Mouse (Mus musculus) C2C12 (cell line): ENCODE measurements around the gene Emsy. TPM values are rescaled to one million over a fixed set of nuclear protein-coding genes. Genes with fewer than 3 reads are reported as not detected.

Experiments used
- H3K27me3 ChIP-seq: one replicate; pipeline ENCODE4 v1.6.1; 2011; ENCODE audit not compliant: control insufficient read depth, insufficient read depth, insufficient read length
- H3K36me3 ChIP-seq: one replicate; pipeline ENCODE4 v1.6.1; 2011; ENCODE audit not compliant: control insufficient read depth, insufficient read depth
- H3K4me3 ChIP-seq: one replicate; pipeline ENCODE4 v1.5.1; 2011; ENCODE audit warnings: mild to moderate bottlenecking, control low read depth; ENCODE audit not compliant: poor library complexity, insufficient read depth, severe bottlenecking
- H3K79me2 ChIP-seq: one replicate; pipeline ENCODE4 v1.6.1; 2011; ENCODE audit not compliant: control insufficient read depth, insufficient read depth
- H3K79me3 ChIP-seq: one replicate; pipeline ENCODE4 v1.6.1; 2011; ENCODE audit warnings: low read depth, control low read depth
- H3ac ChIP-seq: one replicate; pipeline ENCODE3; 2011; ENCODE audit warnings: low read depth; ENCODE audit not compliant: control insufficient read depth, insufficient read length
- CEBPB ChIP-seq: IDR thresholded peaks from one replicate; pipeline ENCODE4 v1.6.1; 2011; ENCODE audit warnings: low read depth, mild to moderate bottlenecking, control low read depth, moderate library complexity
- CTCF ChIP-seq: IDR thresholded peaks from one replicate; pipeline ENCODE4 v1.5.1; 2011; ENCODE audit not compliant: control insufficient read depth, insufficient read depth, insufficient read length
- FOSL1 ChIP-seq: IDR thresholded peaks from one replicate; pipeline ENCODE4 v1.8.0; 2011; ENCODE audit warnings: mild to moderate bottlenecking, low read length; ENCODE audit not compliant: poor library complexity, insufficient read depth, severe bottlenecking
- MAX ChIP-seq: IDR thresholded peaks from one replicate; pipeline ENCODE4 v1.6.1; 2011; ENCODE audit warnings: mild to moderate bottlenecking, control low read depth
- MYOD1 ChIP-seq: IDR thresholded peaks from one replicate; pipeline ENCODE4 v1.6.1; 2011; ENCODE audit warnings: low read depth; ENCODE audit not compliant: control insufficient read depth, insufficient read length
- MYOG ChIP-seq: IDR thresholded peaks from one replicate; pipeline ENCODE4 v1.6.1; 2011; ENCODE audit not compliant: control insufficient read depth, insufficient read length; ENCODE audit errors: extremely low read depth
- USF1 ChIP-seq: IDR thresholded peaks from one replicate; pipeline ENCODE4 v1.6.1; 2011; ENCODE audit warnings: low read depth, mild to moderate bottlenecking, control low read depth, moderate library complexity
- polyA plus RNA-seq: library from polyadenylated mRNA; unstranded; fragments of >200 nt; fragmentation: generic; extraction: Trizol; gene quantifications from one replicate; pipeline ENCODE4 v1.2.1, GENCODE M21; 2012; ENCODE audit warnings: missing spikeins

Gene Emsy
- polyA plus RNA-seq, 1 experiment, result 12.1 TPM

GRCm38 (mm10) chr7:98698590-98698989 lies 42.0 kb upstream of the Emsy start:
- Histone ChIP-seq H3K79me3 (peaks cover 4% of the 10 kb centered on the region), H3ac (no peak overlapping the region), H3K79me2 (peaks cover 5% of the 10 kb centered on the region), H3K27me3 (no peaks in the 10 kb centered on the region), H3K4me3 (no peak overlapping the region), H3K36me3 (no peaks in the 10 kb centered on the region)
- no peak for TF ChIP-seq MYOG
- no peak for TF ChIP-seq FOSL1
- TF ChIP-seq CEBPB, result no peak
- no peak for TF ChIP-seq MYOD1
- no peak for TF ChIP-seq MAX
- TF ChIP-seq CTCF, result no peak

GRCm38 (mm10) chr7:98698041-98698440 lies 41.5 kb upstream of the Emsy start:
- TF ChIP-seq MYOG, result no peak
- no peak for TF ChIP-seq FOSL1
- no peak for TF ChIP-seq MAX
- no peak for TF ChIP-seq CEBPB
- no peak for TF ChIP-seq USF1
- TF ChIP-seq MYOD1, result no peak
- no peak for TF ChIP-seq CTCF
- Histone ChIP-seq H3ac (no peak overlapping the region), H3K36me3 (no peaks in the 10 kb centered on the region), H3K79me2 (no peaks in the 10 kb centered on the region), H3K79me3 (no peaks in the 10 kb centered on the region), H3K4me3 (no peak overlapping the region), H3K27me3 (no peaks in the 10 kb centered on the region)

- Histone ChIP-seq H3K79me2 (no peaks in the 10 kb centered on the region), H3K27me3 (no peaks in the 10 kb centered on the region), H3K4me3 (no peak overlapping the region), H3K36me3 (no peaks in the 10 kb centered on the region), H3K79me3 (no peaks in the 10 kb centered on the region), H3ac (no peak overlapping the region)
- TF ChIP-seq MYOD1 (no peak), CTCF (peak; percentile 12)
Observed at GRCm38 (mm10) chr7:98697496-98697895, 40.9 kb upstream of the Emsy start.

- Histone ChIP-seq H3K27me3 (no peaks in the 10 kb centered on the region), H3K79me2 (no peaks in the 10 kb centered on the region), H3K36me3 (no peaks in the 10 kb centered on the region), H3K79me3 (no peaks in the 10 kb centered on the region), H3ac (no peak overlapping the region), H3K4me3 (no peak overlapping the region)
- TF ChIP-seq MAX, result no peak
- no peak for TF ChIP-seq CEBPB
- TF ChIP-seq MYOD1, result no peak
- no peak for TF ChIP-seq MYOG
- TF ChIP-seq USF1, result no peak
- no peak for TF ChIP-seq CTCF
- no peak for TF ChIP-seq FOSL1
Observed at GRCm38 (mm10) chr7:98694046-98694445, 37.5 kb upstream of the Emsy start.

GRCm38 (mm10) chr7:98692761-98693546 lies 36.4 kb upstream of the Emsy start:
- Histone ChIP-seq H3K4me3 (no peak overlapping the region), H3K27me3 (no peaks in the 10 kb centered on the region), H3K79me2 (no peaks in the 10 kb centered on the region), H3K79me3 (no peaks in the 10 kb centered on the region), H3K36me3 (no peaks in the 10 kb centered on the region), H3ac (no peak overlapping the region)
- no peak for TF ChIP-seq CEBPB

GRCm38 (mm10) chr7:98690831-98691230 lies 34.2 kb upstream of the Emsy start:
- Histone ChIP-seq H3K27me3 (no peaks in the 10 kb centered on the region), H3K36me3 (no peaks in the 10 kb centered on the region), H3K4me3 (no peak overlapping the region), H3ac (no peak overlapping the region), H3K79me2 (no peaks in the 10 kb centered on the region), H3K79me3 (no peaks in the 10 kb centered on the region)
- no peak for TF ChIP-seq MAX
